Comparison of ENCODE assay signal across 10 mouse cellular contexts in the genomic region with DNA sequence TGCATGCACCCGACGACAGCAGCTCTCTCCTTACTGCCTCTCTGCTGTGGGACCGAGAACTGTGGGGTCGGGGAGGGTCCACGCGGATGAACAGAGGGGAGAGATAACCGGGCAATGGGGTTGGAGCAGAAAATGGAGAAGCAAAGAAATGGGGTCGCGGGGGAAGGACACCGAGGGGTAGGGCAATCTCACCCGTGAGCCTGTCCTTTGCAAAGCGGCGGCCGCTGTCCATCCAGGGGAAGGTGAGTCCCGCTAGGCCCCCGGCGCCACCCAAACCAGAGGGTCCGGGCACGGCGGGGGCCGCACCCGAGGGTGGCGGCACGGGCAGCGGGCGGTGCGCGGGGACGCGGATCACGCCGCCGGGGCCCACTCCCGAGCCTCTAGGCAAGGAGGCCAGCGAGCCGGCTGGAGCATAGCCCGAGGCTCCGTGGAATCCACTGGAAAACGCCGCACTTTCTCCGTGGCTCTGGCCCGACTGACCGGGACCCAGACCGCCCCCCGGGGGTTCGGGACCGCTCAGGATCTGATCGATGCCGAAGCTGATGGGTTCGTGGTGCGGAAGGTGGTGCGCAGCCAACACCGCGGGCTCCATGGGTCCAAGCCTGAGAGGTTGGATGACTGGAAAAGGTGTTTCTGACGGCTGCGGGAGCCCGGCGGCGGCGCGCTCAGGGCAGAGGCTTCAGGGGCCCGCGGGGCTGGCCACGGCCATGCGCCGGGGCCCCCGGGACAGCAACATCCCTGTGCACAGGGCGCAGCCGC. TPM values are rescaled to one million over a fixed set of nuclear protein-coding genes. Genes with fewer than 3 reads are reported as not detected.
A peak's percentile ranks its signal among the peaks of the same experiment; 100 is the strongest.
DNase-seq lines count a peak whose midpoint lies in the region; ATAC-seq and TF ChIP-seq lines count a peak whose summit lies in the region.
"Had no signal": no experiment of that assay in that cellular context is flagged by ENCODE, and none has a peak within 500 bp of the region (broad histone marks: within the 10 kb centered on the region; RNA-seq: fewer than 3 reads in every experiment).

No protein-coding gene starts in this region.

- no peak overlapping the region for H3K9ac ChIP-seq in lung, embryonic 16.5 days (ENCODE audit: low read length)
- no peak overlapping the region for H3K9ac ChIP-seq in limb, embryonic 11.5 days (ENCODE audit: low read length)

- peak; percentile 28 for DNase-seq in cerebellum, adult 8-10 months
- no peak for DNase-seq in cerebellum, adult 11 months
- no peak for DNase-seq in lung, adult 18-20 months
- DNase-seq in limb, embryonic 11.5 days (ENCODE audit: low spot score), result peak; percentile 73
- DNase-seq in left cerebral cortex, postnatal 4 days, result no peak
- no peak for DNase-seq in ovary, postnatal 10 days (ENCODE audit: low spot score)

- H3K27me3 ChIP-seq in lung, embryonic 16.5 days (ENCODE audit: control insufficient read depth, insufficient read depth, low read depth, low read length), result peaks cover 95% of the 10 kb centered on the region
- H3K27me3 ChIP-seq in limb, embryonic 11.5 days (ENCODE audit: control insufficient read depth, insufficient read depth, low read length), result peaks cover 96% of the 10 kb centered on the region
- peaks cover 62% of the 10 kb centered on the region for H3K27me3 ChIP-seq in small intestine, adult 2 months (ENCODE audit: control insufficient read depth, insufficient read depth, low read length)

- no peak for TF ChIP-seq POLR2A in small intestine, adult 2 months (IDR thresholded peaks at IDR 0.05; ENCODE audit: low read depth, low read length)

- no peak overlapping the region for H3K27ac ChIP-seq in lung, embryonic 16.5 days (ENCODE audit: low read length)
- H3K27ac ChIP-seq in limb, embryonic 11.5 days (replicated peaks; ENCODE audit: low read depth, low read length), result no peak overlapping the region
- H3K27ac ChIP-seq in small intestine, adult 2 months (ENCODE audit: insufficient read depth, low read depth, low read length), result no peak overlapping the region

- 2% methylated on average over 59 of the region's 69 CpGs for WGBS in lung, embryonic 16.5 days
- 1% methylated on average over 66 of the region's 69 CpGs for WGBS in limb, embryonic 11.5 days
- 3% methylated on average over 69 of the region's 69 CpGs for WGBS in small intestine, adult 2 months

- no peak for TF ChIP-seq CTCF in small intestine, adult 2 months (IDR thresholded peaks at IDR 0.05; ENCODE audit: extremely low read depth, insufficient read length, insufficient replicate concordance, low read depth, low read length)

- peak overlapping the region; percentile 2 for H3K4me3 ChIP-seq in lung, embryonic 16.5 days (ENCODE audit: low read length)
- H3K4me3 ChIP-seq in limb, embryonic 11.5 days (ENCODE audit: low read depth, low read length), result peak overlapping the region; percentile 27; the same call in 1 of the 2 replicates
- peak overlapping the region; percentile 41 for H3K4me3 ChIP-seq in small intestine, adult 2 months (ENCODE audit: low read depth, low read length)
- H3K4me3 ChIP-seq: myocyte had no signal

- peaks cover 2% of the 10 kb centered on the region; the same call in 1 of the 2 replicates for H3K4me1 ChIP-seq in lung, embryonic 16.5 days (replicated peaks; ENCODE audit: control insufficient read depth, insufficient read depth, low read length)
- peaks cover 19% of the 10 kb centered on the region for H3K4me1 ChIP-seq in limb, embryonic 11.5 days (ENCODE audit: control insufficient read depth, insufficient read depth, low read length)
- peaks cover 22% of the 10 kb centered on the region for H3K4me1 ChIP-seq in small intestine, adult 2 months (ENCODE audit: control insufficient read depth, insufficient read depth, insufficient read length, low read length)

- H3K9me3 ChIP-seq in lung, embryonic 16.5 days (ENCODE audit: control insufficient read depth, low read length), result no peaks in the 10 kb centered on the region
- H3K9me3 ChIP-seq in limb, embryonic 11.5 days (ENCODE audit: control insufficient read depth, low read length), result no peaks in the 10 kb centered on the region

- H3K36me3 ChIP-seq in lung, embryonic 16.5 days (ENCODE audit: control insufficient read depth, insufficient read depth, low read length), result no peaks in the 10 kb centered on the region
- no peaks in the 10 kb centered on the region for H3K36me3 ChIP-seq in limb, embryonic 11.5 days (ENCODE audit: control insufficient read depth, insufficient read depth, low read length)
- peaks cover 7% of the 10 kb centered on the region; the same call in 1 of the 2 replicates for H3K36me3 ChIP-seq in small intestine, adult 2 months (ENCODE audit: control insufficient read depth, insufficient read depth, low read length)

- H3K4me2 ChIP-seq in lung, embryonic 16.5 days (ENCODE audit: low read depth, low read length), result 0 out of 2 replicates have a peak overlapping the region, but pooled peaks have one; percentile 7
- H3K4me2 ChIP-seq in limb, embryonic 11.5 days (ENCODE audit: low read depth, severe bottlenecking), result peak overlapping the region; percentile 39

- intact Hi-C loops in left cerebral cortex, postnatal 4 days (cut with DNase I), result no loop called here

- peak; percentile 29; the same call in 1 of the 2 replicates for ATAC-seq in lung, embryonic 16.5 days (ENCODE audit: low read depth)
- ATAC-seq in limb, embryonic 11.5 days (ENCODE audit: insufficient number of reproducible peaks, low FRiP score, low TSS enrichment, low read depth), result no peak

RNA-seq across cellular contexts. Expression of gene Tlx2, which starts 0.4 kb away (rescaled TPM):
- polyA plus RNA-seq in lung, embryonic 16.5 days (2015; fragmentation: Nextera tagmentation; extraction: Ambion mirVana), result 0.52 and 0.79 TPM in 2 replicates
- 0.13 TPM in 1 of 2 replicates, not detected in the other for polyA plus RNA-seq in limb, embryonic 11.5 days (2014; fragmentation: Nextera tagmentation; extraction: Ambion mirVana)
- 3.5 and 4.9 TPM in 2 replicates for polyA plus RNA-seq in small intestine, adult 2 months (2012; rRNA removed)
- not detected for total RNA-seq in left cerebral cortex, postnatal 4 days (2021)
- polyA plus RNA-seq: gonadal fat pad, adult 2 months had no signal

RNA-seq across cellular contexts. Expression of gene Pcgf1, which starts 8.0 kb away (rescaled TPM):
- polyA plus RNA-seq in lung, embryonic 16.5 days (2015; fragmentation: Nextera tagmentation; extraction: Ambion mirVana), result 31.7 and 32.5 TPM in 2 replicates
- polyA plus RNA-seq in limb, embryonic 11.5 days (2014; fragmentation: Nextera tagmentation; extraction: Ambion mirVana), result 44.3 and 47.0 TPM in 2 replicates
- polyA plus RNA-seq in small intestine, adult 2 months (2012; rRNA removed), result 6.4 and 9.9 TPM in 2 replicates
- total RNA-seq in left cerebral cortex, postnatal 4 days (2021), result 10 to 100 TPM; 16.8 to 23.3 TPM

RNA-seq across cellular contexts. Expression of gene Dqx1, which starts 12.0 kb away (rescaled TPM):
- 1.9 and 2.0 TPM in 2 replicates for polyA plus RNA-seq in lung, embryonic 16.5 days (2015; fragmentation: Nextera tagmentation; extraction: Ambion mirVana)
- 0.35 and 0.88 TPM in 2 replicates for polyA plus RNA-seq in limb, embryonic 11.5 days (2014; fragmentation: Nextera tagmentation; extraction: Ambion mirVana)
- polyA plus RNA-seq in small intestine, adult 2 months (2012; rRNA removed), result 22.1 and 48.6 TPM in 2 replicates
- under 1 TPM; 0.62 to 0.84 TPM for total RNA-seq in left cerebral cortex, postnatal 4 days (2021)

RNA-seq across cellular contexts. Expression of gene Htra2, which starts 14.6 kb away (rescaled TPM):
- polyA plus RNA-seq in lung, embryonic 16.5 days (2015; fragmentation: Nextera tagmentation; extraction: Ambion mirVana), result 61.8 and 64.9 TPM in 2 replicates
- polyA plus RNA-seq in limb, embryonic 11.5 days (2014; fragmentation: Nextera tagmentation; extraction: Ambion mirVana), result 28.7 and 33.2 TPM in 2 replicates
- polyA plus RNA-seq in small intestine, adult 2 months (2012; rRNA removed), result 15.0 and 24.3 TPM in 2 replicates
- 10 to 100 TPM; 66.1 to 70.5 TPM for total RNA-seq in left cerebral cortex, postnatal 4 days (2021)

RNA-seq across cellular contexts. Expression of gene Aup1, which starts 15.3 kb away (rescaled TPM):
- 195 and 211 TPM in 2 replicates for polyA plus RNA-seq in lung, embryonic 16.5 days (2015; fragmentation: Nextera tagmentation; extraction: Ambion mirVana)
- polyA plus RNA-seq in limb, embryonic 11.5 days (2014; fragmentation: Nextera tagmentation; extraction: Ambion mirVana), result 122 and 123 TPM in 2 replicates
- polyA plus RNA-seq in small intestine, adult 2 months (2012; rRNA removed), result 392 and 694 TPM in 2 replicates
- total RNA-seq in left cerebral cortex, postnatal 4 days (2021), result 10 to 100 TPM; 94.8 to 98.5 TPM

Comparison
In these comparisons a context has a peak if more than half of its experiments do, and no peak if none do; other contexts are left out.
1. DNase-seq: peak in cerebellum, adult 8-10 months (single experiment) and limb, embryonic 11.5 days (single experiment); none in cerebellum, adult 11 months (single experiment), lung, adult 18-20 months (0 of 2), left cerebral cortex, postnatal 4 days (single experiment) and ovary, postnatal 10 days (single experiment).
2. Peak in every context shown above with its lines, with median percentiles within 50 percentile points of each other: H3K4me3 ChIP-seq.